Mouse (Mus musculus) layer of hippocampus, postnatal 10 days (tissue): ENCODE results near the gene Iars2. TPM values are rescaled to one million over a fixed set of nuclear protein-coding genes. Genes with fewer than 3 reads are reported as not detected.

Source experiments
- DNase-seq, 2 experiments: peaks; one replicate each; pipeline ENCODE4 v3.0.0; 2021; ENCODE audit warnings: low spot score in 2 of 2
- total RNA-seq, 2 experiments: library from RNA; stranded (reverse); gene quantifications; 2 replicates each; pipeline ENCODE4 v1.2.3; 2021

The Iars2 gene
- total RNA-seq, 2 experiments from 2014 or later = 30.2 to 35.5 TPM

GRCm38 (mm10) chr1:185282846-185283245, 46.4 kb downstream of the Iars2 start:
- DNase-seq = no peak

- DNase-seq = no peak
These were observed 48.6 kb downstream of the Iars2 start for GRCm38 (mm10) chr1:185280616-185281015.

DNA sequence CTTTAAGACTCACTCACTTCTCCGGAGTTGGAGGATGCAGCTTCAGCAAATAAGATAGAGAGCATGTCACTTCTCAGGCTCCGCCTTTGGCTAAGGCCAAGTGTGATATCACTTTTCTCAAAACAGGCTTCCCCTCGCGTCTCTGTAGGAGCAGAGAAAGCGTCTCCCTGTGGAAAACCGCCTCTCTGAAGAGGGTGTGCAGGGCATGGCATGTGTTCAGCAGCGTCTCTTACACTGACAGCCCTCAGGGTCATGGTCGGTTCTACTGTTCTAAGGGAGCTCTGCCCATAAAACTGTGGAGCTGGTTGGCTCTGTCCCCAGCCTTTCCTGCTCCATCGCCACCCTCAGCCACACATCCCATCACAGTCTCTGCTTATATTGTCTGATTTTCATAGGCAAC, 49.9 kb downstream of the Iars2 start:
- no peak for DNase-seq

GRCm38 (mm10) chr1:185277022-185277421, 52.2 kb downstream of the Iars2 start:
- no peak for DNase-seq

GRCm38 (mm10) chr1:185275976-185276375, 53.2 kb downstream of the Iars2 start:
- DNase-seq = no peak

DNA sequence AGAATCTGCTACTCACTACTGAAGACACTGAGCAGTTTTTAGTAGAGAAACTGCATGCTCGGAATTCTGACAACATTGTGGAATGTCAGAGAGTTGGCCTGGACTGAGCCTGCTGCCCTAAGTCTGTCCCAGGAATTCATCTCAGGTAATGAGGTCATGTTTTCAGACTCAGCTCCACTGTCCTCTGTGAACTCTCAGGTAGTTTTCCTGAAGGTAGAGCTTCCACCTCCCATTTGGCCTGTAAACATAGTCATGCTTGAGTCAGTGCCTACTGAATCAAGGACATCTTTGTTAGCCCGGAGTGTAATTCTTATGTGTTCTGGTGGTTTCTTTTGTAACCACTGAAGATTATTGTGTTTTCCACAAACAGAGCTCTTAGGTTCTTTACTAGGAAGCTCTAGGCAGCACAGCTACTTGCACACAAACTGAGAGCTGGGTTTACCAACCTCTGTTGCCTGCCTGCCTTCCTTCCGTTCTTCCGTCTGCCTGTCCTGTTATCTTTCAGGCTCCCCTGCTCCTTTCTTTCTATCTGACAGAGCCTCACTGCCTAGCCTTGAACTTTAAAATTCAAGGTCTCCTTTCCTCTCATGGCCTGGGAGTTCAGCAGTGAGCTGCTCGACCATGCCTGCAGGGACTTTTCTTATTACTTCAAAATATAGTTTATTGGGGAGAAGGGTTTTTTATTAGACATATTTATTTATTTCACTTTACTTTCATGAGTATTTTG, 54.2 kb downstream of the Iars2 start:
- DNase-seq = no peak

- DNase-seq = no peak
These were observed 57.8 kb downstream of the Iars2 start for GRCm38 (mm10) chr1:185271373-185271772.

- DNase-seq = no peak
These were observed 58.6 kb downstream of the Iars2 start for GRCm38 (mm10) chr1:185270403-185271097.

DNA sequence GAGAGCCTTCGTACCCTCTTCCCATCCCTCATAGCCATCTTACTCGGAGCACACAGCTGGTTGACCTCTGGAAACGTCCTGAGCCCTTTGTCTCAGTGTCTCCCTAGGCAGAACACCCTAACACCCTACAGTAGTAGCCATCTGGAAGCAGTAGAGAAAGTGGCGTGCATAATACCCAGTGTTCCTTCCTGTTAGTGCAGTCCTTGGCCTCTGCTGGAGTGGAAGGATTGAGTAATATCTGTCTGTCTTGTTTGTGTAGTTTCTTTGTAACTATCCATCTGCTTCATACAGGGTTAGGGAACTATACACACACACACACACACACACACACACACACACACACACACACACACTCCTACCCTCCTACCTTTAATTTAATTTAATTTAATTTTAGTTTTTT, 60.5 kb downstream of the Iars2 start:
- DNase-seq = no peak

GRCm38 (mm10) chr1:185262565-185262964, 66.6 kb downstream of the Iars2 start:
- DNase-seq = peak; percentile 23 to 48

GRCm38 (mm10) chr1:185256753-185257152, 72.4 kb downstream of the Iars2 start:
- DNase-seq = no peak

DNA sequence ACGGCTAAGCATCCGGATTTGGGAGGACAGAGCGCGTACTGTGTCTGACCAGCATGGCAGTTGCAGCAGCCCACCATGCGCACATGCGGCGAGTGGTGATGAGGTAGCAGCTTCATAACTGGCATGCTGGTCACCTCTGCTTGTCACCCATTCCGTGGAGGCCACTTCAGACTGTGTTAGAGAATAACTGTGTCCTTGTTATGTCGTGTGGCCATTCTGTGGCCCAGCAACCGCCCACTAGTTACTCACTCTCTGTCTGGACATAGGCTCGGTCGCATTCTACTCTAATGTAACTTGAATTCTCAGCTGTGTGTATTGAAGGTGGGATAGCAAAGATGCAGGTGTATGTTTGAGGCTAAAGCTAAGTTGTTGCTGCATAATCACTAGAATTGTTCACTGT, 73.9 kb downstream of the Iars2 start:
- no peak for DNase-seq

DNA sequence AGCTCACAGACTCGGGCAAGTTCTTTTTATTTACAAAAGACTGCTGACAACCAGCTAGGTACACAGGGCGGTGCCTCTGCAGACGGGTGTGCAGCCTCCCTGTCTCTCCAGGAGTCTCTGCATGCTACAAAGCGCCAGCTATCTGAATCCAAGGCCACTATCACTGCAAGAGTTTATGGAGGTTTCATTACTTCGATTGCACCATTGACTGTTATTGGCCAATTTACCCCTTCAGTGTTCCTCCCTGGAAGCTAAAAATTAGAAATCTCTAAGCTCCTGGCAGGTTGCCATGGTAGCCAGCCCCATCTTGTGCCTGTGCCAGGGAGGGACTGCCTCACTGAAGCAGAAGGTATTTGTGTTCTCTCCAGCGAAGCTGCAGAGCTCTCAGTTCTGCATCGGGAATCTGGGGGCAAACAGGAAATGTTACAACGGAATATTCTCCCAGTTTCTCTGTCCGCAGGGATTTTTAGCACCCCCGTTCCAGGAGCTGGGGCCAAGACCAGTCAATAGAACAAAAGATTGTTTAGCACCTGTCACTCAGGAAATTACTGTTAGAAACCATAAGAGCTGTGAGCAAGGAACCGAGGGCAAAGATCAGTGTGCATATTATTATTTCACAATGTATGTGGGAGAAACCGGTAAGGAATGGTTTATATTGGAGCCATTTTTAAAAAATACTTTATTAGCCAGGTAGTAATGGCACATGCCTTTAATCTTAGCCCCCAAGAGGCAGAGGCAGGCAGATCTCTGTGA, 75.9 kb downstream of the Iars2 start:
- DNase-seq = peak; percentile 58 to 72

GRCm38 (mm10) chr1:185252351-185252750, 76.8 kb downstream of the Iars2 start:
- no peak for DNase-seq

GRCm38 (mm10) chr1:185248728-185249127, 80.5 kb downstream of the Iars2 start:
- no peak for DNase-seq

- DNase-seq = no peak
These were observed 81.6 kb downstream of the Iars2 start for GRCm38 (mm10) chr1:185247429-185248085.

DNA sequence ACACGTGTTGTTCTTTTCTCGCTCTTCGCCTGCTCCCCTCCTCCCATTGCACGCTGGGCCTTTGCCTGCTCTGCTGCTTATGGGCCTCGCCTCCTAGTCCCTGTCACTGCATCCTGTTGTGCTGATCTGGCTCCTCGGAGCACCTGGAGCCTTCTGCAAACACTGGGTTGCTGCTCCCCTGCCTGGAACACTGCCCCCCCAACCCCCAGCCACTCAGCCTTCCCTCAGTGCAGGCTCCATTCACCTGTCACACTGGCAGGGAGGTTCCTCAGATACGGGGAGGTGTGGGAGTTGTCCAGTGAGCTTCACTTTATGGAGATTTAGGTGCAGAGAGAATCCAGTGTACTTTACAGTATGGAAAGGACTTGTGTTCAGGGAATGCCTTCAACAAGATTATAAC, 83.7 kb downstream of the Iars2 start:
- DNase-seq = no peak

GRCm38 (mm10) chr1:185243013-185243412, 86.2 kb downstream of the Iars2 start:
- DNase-seq = no peak

DNA sequence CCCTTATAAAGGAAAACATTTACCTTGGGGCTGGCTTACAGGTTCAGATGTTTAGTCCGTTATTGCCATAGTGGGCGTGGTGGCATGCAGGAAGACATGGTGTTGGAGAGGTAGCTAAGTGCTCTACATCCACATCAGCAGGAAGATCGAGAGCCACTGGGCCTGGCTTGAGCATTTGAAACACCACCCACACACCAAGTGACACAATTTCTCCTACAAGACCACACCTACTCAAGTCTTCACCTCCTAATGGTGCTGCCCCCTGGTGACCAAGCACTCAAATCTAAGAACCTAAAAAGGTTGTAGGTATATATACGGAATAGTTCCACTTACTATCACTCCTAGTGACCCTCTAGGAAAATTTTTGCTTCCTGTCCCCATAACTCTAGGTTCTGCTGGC, 92.7 kb downstream of the Iars2 start:
- DNase-seq = no peak

DNA sequence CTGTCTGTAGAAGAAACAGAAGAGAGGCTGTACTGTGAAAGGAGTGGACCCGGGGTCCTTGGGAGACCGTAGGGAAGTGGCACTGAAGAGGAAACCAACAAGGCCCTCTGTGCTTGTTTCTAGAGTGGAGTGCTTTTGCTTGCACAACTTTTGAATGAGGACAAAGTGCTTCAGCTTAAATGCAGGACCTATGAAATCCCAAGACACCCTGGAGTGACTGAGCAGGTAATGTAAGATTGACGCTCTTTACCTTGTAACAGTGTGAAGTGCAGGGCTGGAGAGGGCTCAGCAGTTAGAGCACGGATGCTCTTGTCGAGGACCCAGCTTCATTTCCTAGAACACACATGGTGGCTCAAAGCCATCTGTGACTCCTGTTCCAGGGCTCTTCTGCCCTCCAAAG, 93.4 kb downstream of the Iars2 start:
- DNase-seq = no peak
